Mouse (Mus musculus) MEL (cell line): ENCODE results near the gene Ear6. TPM values are rescaled to one million over a fixed set of nuclear protein-coding genes. Genes with fewer than 3 reads are reported as not detected.
A peak's percentile ranks its signal among the peaks of the same experiment; 100 is the strongest.
"Not testable (repeated sequence)": the region's sequence is repeated elsewhere in the genome, so short reads cannot be mapped to it uniquely, and the experiment has no call there.

ENCODE experiments used
- DNase-seq: peaks from one replicate; pipeline ENCODE4 v3.0.0; 2011; ENCODE audit warnings: low read depth, low spot score
- H3K27ac ChIP-seq: 2 replicates; pipeline ENCODE4 v1.5.1; 2012; ENCODE audit warnings: low read depth, mild to moderate bottlenecking, control low read depth, low read length, moderate library complexity; ENCODE audit not compliant: control insufficient read depth
- H3K27me3 ChIP-seq, 2 experiments: fragments of 150-350 bp in 1 of 2; sonication (generic) in 1 of 2; 2 replicates each; pipeline ENCODE4 v1.6.1; 2012; ENCODE audit warnings: low read length in 2 of 2, mild to moderate bottlenecking in 2 of 2, improper control_type of control experiment in 1 of 2, moderate library complexity in 1 of 2; ENCODE audit not compliant: insufficient read depth in 2 of 2, control insufficient read depth in 1 of 2
- H3K36me3 ChIP-seq, 2 experiments: 2 replicates each; pipeline ENCODE4 v1.6.1; 2012 to 2014; ENCODE audit warnings: low read length in 2 of 2, improper control_type of control experiment in 1 of 2, inconsistent platforms in 1 of 2, mild to moderate bottlenecking in 1 of 2; ENCODE audit not compliant: insufficient read depth in 2 of 2, control insufficient read depth in 1 of 2
- H3K4me1 ChIP-seq, 2 experiments: fragments of 150-350 bp in 1 of 2; sonication (generic) in 1 of 2; 2 replicates each; pipeline ENCODE4 v1.6.1; 2012; ENCODE audit warnings: low read length in 2 of 2, improper control_type of control experiment in 1 of 2, mild to moderate bottlenecking in 1 of 2; ENCODE audit not compliant: insufficient read depth in 2 of 2, control insufficient read depth in 1 of 2
- H3K4me3 ChIP-seq, 2 experiments: fragments of 150-350 bp in 1 of 2; sonication (generic) in 1 of 2; 2 replicates each; pipeline ENCODE4 v1.5.1; 2012; ENCODE audit warnings: low read depth in 2 of 2, low read length in 2 of 2, mild to moderate bottlenecking in 2 of 2, moderate library complexity in 2 of 2, control low read depth in 1 of 2, improper control_type of control experiment in 1 of 2; ENCODE audit not compliant: control insufficient read depth in 1 of 2, insufficient read depth in 1 of 2
- H3K79me2 ChIP-seq: 2 replicates; pipeline ENCODE4 v1.6.1; 2012; ENCODE audit warnings: mild to moderate bottlenecking, low read length, moderate library complexity; ENCODE audit not compliant: control insufficient read depth, poor library complexity, insufficient read depth
- H3K9ac ChIP-seq: 2 replicates; pipeline ENCODE4 v1.6.1; 2012; ENCODE audit warnings: low read depth, mild to moderate bottlenecking, control low read depth, low read length, moderate library complexity; ENCODE audit not compliant: control insufficient read depth, poor library complexity, severe bottlenecking
- H3K9me3 ChIP-seq: fragments of 150-350 bp; sonication (generic); replicated peaks from 2 replicates; pipeline ENCODE4 v1.6.1; 2012; ENCODE audit warnings: mild to moderate bottlenecking, low read length, improper control_type of control experiment, moderate library complexity; ENCODE audit not compliant: insufficient read depth
- CTCF ChIP-seq, 3 experiments: IDR thresholded peaks in 2 of 3; conservative IDR thresholded peaks in 1 of 3; 2 replicates each; pipeline ENCODE4 v1.5.1; 2011 to 2012; ENCODE audit warnings: low read length in 3 of 3, low read depth in 2 of 3, mild to moderate bottlenecking in 2 of 3, improper control_type of control experiment in 1 of 3, inconsistent platforms in 1 of 3, mixed read lengths in 1 of 3, moderate library complexity in 1 of 3; ENCODE audit not compliant: control insufficient read depth in 1 of 3, insufficient read depth in 1 of 3, poor library complexity in 1 of 3, severe bottlenecking in 1 of 3
- POLR2A ChIP-seq, 2 experiments: IDR thresholded peaks; 2 replicates each; pipeline ENCODE4 v1.6.1; 2011 to 2012; ENCODE audit warnings: low read length in 2 of 2, mild to moderate bottlenecking in 2 of 2, control low read depth in 1 of 2, improper control_type of control experiment in 1 of 2, low read depth in 1 of 2, moderate library complexity in 1 of 2; ENCODE audit not compliant: control insufficient read depth in 1 of 2, insufficient read depth in 1 of 2, poor library complexity in 1 of 2
- RAD21 ChIP-seq: IDR thresholded peaks from 2 replicates; pipeline ENCODE4 v1.6.1; 2011; ENCODE audit warnings: mild to moderate bottlenecking, low read depth, low read length, improper control_type of control experiment
- TBP ChIP-seq: IDR thresholded peaks from 2 replicates; pipeline ENCODE4 v1.8.0; 2011; ENCODE audit warnings: low read depth, low read length, improper control_type of control experiment
- USF2 ChIP-seq, 2 experiments: IDR thresholded peaks; 2 replicates each; pipeline ENCODE4 v1.6.1; 2011 to 2012; ENCODE audit warnings: improper control_type of control experiment in 2 of 2, low read length in 2 of 2, borderline replicate concordance in 1 of 2, inconsistent platforms in 1 of 2, low read depth in 1 of 2, mild to moderate bottlenecking in 1 of 2; ENCODE audit not compliant: insufficient read depth in 1 of 2
- polyA plus RNA-seq, 2 experiments: library from polyadenylated mRNA; stranded (reverse) in 1 of 2; unstranded in 1 of 2; fragments of >175 nt in 1 of 2; fragments of >200 nt in 1 of 2; gene quantifications; 2 replicates each; pipeline versions ENCODE4 v1.2.1 to v1.2.4; 2012; ENCODE audit warnings: low replicate concordance in 2 of 2, low read depth in 1 of 2; ENCODE audit not compliant: insufficient read length in 2 of 2, insufficient read depth in 1 of 2, missing spikeins in 1 of 2
- total RNA-seq: library from RNA; depleted of rRNA; stranded (reverse); fragments of 300-350 nt; gene quantifications from 2 replicates; pipeline ENCODE4 v1.2.3, GENCODE M21; 2012

Gene Ear6
- total and polyA plus RNA-seq, 3 experiments: not detected

DNA sequence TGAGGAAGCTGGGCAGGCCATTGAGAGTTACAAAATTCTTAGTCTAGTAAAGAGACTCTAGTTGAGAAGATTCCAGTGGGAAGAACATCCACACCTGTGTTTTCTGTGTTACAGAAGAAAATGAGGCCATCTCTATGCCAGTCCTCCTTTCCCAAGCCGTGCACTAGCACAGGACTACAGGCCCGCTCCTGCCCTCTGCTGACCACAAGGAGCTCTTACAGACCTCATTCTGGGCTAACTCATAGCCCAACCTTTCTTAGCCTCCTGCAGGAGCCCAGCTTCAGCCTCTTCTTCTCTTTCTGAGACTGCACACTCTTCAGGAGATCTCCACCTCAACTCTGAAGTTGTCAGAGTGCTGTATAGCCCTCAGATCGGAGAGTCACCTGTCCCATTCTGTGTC is 2.5 kb upstream of the Ear6 start:
- H3K27ac ChIP-seq, H3K9ac ChIP-seq, H3K9me3 ChIP-seq, H3K79me2 ChIP-seq, H3K27me3 ChIP-seq, DNase-seq, H3K4me3 ChIP-seq, H3K4me1 ChIP-seq, H3K36me3 ChIP-seq: not testable (repeated sequence)

DNA sequence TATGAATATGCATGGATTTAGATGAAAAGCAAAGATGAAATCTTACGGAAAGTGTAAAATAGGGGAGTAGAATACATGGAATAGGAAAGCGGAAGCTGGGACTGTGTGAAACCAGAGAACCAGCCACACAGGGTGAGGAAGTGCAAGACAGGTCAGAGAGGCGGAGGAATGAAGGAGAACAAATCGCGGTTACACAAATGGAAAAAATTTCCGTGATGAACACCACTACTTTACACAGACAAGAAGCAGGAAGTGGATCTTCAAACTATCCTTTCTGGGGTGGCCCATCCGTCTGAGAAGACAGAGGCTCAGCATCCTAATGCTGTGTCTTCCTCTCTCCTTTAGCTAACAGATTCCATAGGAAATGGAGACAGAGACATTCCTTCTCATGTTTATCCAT is 1.8 kb downstream of the Ear6 start:
- not testable (repeated sequence) for H3K4me1 ChIP-seq, H3K27me3 ChIP-seq, H3K27ac ChIP-seq, H3K4me3 ChIP-seq, H3K79me2 ChIP-seq, DNase-seq, H3K36me3 ChIP-seq, H3K9me3 ChIP-seq, H3K9ac ChIP-seq

DNA sequence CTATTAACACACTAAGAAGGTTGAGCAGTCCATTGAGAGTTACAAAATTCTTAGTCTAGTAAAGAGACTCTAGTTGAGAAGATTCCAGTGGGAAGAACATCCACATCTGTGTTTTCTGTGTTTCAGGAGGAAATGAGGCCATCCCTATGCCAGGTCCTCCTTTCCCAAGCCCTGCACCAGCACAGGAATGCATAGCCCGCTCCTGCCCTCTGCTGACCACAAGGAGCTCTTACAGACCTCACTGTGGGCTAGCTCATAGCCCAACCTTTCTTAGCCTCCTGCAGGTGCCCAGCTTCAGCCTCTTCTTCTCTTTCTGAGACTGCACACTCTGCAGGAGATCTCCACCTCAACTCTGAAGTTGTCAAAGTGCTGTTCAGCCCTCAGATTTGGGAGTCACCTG is 10.1 kb downstream of the Ear6 start:
- not testable (repeated sequence) for H3K36me3 ChIP-seq, H3K4me3 ChIP-seq, H3K79me2 ChIP-seq, H3K27me3 ChIP-seq, H3K9ac ChIP-seq, H3K9me3 ChIP-seq, H3K4me1 ChIP-seq, H3K27ac ChIP-seq
- TF ChIP-seq CTCF (IDR thresholded peaks at IDR 0.05 in 2 of 3, conservative IDR thresholded peaks at IDR 0.05 in 1 of 3; ENCODE audit: control insufficient read depth in 1 of 3, insufficient read depth in 1 of 3, low read depth in 2 of 3, low read length in 3 of 3, poor library complexity in 1 of 3, severe bottlenecking in 1 of 3): 0 out of 6 replicates have a peak, but pooled peaks of 1 of the 3 experiments have one; percentile 1
- DNase-seq: peak; percentile 1

DNA sequence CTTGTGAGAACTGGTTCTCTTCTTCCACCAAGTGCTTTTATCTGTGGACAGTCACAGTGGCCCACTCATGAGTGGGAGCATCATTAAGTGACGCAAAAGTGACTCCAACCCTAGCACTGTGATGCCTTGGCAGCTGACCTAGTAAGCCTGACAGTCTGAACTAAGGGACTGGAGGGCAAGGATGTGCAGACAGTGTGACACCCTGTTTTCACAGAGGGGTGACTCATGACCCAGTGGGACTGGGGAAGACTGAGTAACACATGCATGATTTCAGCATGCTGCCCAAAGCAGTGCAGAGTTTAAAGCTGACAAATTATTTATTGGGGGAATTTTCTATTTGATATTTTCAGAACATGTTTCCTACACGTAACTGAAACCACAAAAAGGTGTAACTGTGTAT is 17.3 kb downstream of the Ear6 start:
- DNase-seq: peak; percentile 0
- Histone ChIP-seq H3K27ac (no peak overlapping the region), H3K9me3 (no peaks in the 10 kb centered on the region), H3K9ac (no peak overlapping the region), H3K36me3 (no peaks in the 10 kb centered on the region), H3K79me2 (no peaks in the 10 kb centered on the region), H3K27me3 (peaks cover 0 to 1% of the 10 kb centered on the region in 2 experiments; a peak in 2 of 4 replicates), H3K4me3 (no peak overlapping the region), H3K4me1 (peaks cover 0 to 8% of the 10 kb centered on the region in 2 experiments; a peak in 2 of 4 replicates)
- TF ChIP-seq POLR2A (IDR thresholded peaks at IDR 0.05; ENCODE audit: control insufficient read depth in 1 of 2, insufficient read depth in 1 of 2, low read depth in 1 of 2, low read length in 2 of 2, poor library complexity in 1 of 2): no peak
- no peak for TF ChIP-seq TBP
- no peak for TF ChIP-seq RAD21

DNA sequence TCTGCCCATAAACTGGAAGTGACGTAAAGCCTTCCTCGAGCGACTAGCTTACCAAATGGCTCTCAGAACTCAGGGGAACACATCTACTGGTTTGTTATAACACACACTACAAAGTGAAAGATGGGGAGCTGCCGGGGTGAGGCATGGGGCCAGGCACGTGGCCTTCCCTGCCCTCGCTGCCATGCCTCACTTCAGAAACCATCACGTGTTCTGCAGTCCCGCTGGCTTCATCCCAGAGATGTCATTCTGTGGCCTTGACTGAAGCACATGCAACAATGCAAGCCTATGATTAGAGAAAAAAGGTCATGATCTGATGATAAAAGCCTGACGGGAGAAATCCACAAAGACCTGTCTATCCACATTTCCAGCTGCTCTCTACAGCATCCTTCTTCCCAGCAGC is 18.2 kb downstream of the Ear6 start:
- no peak overlapping the region for H3K4me3 ChIP-seq
- TF ChIP-seq USF2 (IDR thresholded peaks at IDR 0.05; ENCODE audit: borderline replicate concordance in 1 of 2, insufficient read depth in 1 of 2, low read depth in 1 of 2, low read length in 2 of 2): no peak

More for the DNA sequence above, 18.2 kb downstream of the Ear6 start:
- Histone ChIP-seq H3K27me3 (peaks cover 0 to 1% of the 10 kb centered on the region in 2 experiments; a peak in 2 of 4 replicates), H3K9ac (no peak overlapping the region), H3K4me1 (peaks cover 0 to 6% of the 10 kb centered on the region in 2 experiments; a peak in 2 of 4 replicates), H3K36me3 (no peaks in the 10 kb centered on the region), H3K79me2 (no peaks in the 10 kb centered on the region), H3K27ac (no peak overlapping the region), H3K9me3 (no peaks in the 10 kb centered on the region)
- DNase-seq: peak; percentile 1
